Mouse (Mus musculus): ENCODE measurements around the gene Alkbh7. TPM values are rescaled to one million over a fixed set of nuclear protein-coding genes. Genes with fewer than 3 reads are reported as not detected.

Alkbh7 gene
- 45.7 and 47.9 TPM in 2 replicates for polyA plus RNA-seq (2015; fragmentation: Nextera tagmentation; extraction: Ambion mirVana)

DNA sequence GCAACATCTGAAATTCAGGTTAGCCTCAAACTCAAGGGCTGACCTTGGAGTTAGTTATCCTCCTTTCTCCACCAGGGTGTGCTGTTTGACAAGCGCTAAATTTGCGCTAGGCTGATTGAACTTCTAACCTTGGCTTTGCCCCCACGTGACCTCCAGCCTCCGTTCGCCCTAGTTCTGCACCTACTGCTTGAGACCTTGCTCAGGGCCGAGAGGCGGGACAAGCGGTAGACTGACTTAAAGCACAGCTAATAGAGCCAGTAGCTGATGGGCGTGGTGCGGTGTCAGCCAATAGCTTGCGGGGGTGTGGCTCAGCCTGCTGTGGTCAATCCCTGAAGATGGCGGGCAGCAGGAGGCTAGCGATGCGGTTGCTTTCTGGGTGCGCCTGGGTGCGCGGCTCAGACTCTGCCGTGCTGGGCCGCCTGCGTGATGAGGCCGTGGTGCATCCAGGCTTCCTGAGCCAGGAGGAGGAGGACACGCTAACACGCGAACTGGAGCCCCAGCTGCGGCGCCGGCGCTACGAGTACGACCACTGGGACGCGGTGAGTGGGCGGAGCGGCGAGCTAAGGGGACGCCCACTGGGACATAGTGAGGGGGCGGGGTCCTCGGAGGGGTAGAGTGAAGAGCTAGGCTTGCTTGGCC lies at the start of gene Alkbh7:
Alkbh7 (plus strand) TSS at position 311 of the 639 bp plus-strand sequence.

DNA sequence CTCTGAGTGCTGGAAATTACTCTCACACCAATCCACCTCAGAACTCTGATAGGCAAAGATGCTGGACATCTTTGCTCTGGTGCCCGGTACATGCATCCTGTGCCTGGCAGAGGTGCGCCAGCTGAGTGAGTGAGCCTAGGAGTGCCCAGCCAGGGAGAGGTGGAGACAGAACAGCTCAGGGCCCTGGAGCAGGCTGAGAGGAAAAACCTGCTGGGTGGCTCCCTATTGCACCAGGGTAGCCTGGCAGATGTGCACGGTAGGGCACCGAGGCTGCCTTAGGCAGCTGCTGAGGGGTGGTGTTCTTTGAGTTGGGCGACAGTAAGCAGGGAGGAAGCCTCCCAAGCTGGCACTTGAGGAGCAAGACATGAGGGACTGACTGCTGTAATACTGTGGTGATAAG lies 15.1 kb upstream of the Alkbh7 start, which contains the start of gene Acer1:
Acer1 (minus strand) TSS at position 114 of the 400 bp plus-strand sequence.

DNA sequence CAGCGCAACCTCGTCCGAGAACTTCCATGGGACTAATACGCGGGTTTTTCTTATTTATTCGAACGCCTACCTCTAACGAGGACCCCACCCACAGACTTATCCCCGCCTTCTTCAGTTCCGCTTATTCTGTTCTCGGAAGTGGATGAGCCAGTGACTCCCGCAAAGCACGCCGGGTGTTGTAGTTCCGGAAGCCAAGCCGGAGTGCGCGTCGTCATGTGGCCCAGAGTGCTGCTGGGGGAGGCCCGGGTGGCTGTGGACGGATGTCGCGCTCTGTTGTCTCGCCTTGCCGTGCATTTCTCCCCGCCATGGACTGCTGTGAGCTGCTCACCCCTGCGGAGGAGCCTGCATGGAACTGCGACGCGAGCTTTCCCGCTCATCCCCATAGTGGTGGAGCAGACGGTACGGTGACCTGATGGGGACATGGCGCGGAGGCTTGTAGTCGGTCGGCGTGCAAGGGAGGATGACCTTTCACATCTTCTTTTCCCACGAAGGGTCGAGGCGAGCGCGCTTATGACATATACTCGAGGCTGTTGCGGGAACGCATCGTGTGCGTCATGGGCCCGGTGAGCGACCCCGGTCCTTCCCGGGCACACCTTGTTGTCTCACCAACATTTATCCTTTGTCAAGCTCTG lies 6.9 kb upstream of the Alkbh7 start, which contains the start of gene Clpp:
Clpp (plus strand) TSS at position 191 of the 632 bp plus-strand sequence.

DNA sequence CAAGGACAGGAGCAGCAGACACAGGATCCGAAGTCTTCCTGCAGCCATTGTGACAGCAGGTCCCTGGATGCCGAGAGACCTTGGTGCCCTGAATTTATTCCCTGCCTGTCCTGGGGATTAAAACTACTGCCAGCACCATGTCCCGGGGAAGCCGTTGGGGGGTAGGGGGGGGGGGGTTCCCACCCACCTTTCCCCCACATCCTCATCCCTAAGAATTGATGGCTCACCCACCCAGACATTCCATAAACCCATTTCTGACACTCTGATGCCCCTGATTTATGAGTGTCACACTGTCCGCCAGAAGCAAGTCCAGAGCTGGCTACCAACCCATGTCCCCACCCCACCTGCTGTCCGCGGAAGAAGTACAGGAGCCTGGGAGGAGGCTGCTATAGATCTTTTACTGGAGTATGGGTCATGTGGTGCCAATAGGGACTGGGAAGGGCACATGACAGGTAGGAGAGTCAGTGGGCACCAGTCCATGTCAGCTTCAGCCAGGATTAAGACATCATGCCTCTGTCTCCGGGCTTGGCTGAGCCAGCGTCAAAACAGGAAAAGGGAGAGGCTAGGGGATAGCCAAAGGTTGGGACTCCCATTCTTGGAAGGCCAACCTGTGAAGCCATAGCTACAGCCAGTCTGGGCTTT lies 3.0 kb downstream of the Alkbh7 start, which contains the start of gene Pspn:
Pspn (minus strand) TSS at position 51 of the 642 bp plus-strand sequence.

DNA sequence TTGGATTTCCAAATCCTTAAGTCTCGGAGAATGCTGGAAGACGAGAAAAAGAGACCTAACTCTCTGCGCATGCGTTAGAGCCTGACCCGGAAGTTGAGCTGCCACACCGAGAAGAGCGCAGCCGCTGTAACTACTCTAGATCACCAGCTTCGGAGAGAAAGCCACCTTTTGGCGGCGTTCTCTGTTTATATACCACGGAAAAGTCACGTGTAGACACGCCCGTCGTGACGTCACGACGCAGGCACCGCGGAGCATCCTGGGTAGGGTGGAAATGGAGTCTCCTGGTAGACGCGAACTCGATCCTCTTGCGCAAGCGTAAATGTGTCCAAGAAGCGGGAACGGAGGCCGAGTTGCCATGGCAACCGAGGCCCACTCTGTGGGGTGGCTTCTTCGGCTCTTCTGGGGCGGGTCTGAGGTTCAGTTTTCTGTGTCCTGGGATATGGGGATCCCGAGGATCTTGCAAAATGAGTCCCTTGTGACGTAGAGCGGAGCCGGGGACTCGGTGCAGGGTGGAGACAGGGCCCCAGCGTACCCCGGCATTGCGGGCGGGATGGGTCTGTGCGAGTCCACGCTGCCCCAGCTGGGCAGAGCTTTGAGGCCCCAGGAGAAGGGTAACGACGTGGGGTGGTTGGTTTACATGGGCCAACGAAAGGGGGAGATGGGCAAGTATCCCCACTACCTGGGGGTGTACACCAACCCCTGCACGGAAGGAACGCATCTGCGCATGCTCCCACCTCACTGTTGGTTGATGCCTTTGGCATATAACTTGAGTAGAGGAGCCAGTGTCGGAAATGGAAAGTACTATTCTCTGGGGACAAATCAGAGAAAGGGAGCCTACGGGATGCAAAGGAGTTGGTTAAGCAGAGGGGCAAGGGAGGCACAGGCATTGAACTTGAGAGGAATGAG lies 14.3 kb downstream of the Alkbh7 start, which contains the start of the genes Gtf2f1 and Gm17949:
Gtf2f1 (minus strand) TSS at position 53 of the 906 bp plus-strand sequence.
Gm17949 (plus strand) TSS at position 234 of the 906 bp plus-strand sequence.

DNA sequence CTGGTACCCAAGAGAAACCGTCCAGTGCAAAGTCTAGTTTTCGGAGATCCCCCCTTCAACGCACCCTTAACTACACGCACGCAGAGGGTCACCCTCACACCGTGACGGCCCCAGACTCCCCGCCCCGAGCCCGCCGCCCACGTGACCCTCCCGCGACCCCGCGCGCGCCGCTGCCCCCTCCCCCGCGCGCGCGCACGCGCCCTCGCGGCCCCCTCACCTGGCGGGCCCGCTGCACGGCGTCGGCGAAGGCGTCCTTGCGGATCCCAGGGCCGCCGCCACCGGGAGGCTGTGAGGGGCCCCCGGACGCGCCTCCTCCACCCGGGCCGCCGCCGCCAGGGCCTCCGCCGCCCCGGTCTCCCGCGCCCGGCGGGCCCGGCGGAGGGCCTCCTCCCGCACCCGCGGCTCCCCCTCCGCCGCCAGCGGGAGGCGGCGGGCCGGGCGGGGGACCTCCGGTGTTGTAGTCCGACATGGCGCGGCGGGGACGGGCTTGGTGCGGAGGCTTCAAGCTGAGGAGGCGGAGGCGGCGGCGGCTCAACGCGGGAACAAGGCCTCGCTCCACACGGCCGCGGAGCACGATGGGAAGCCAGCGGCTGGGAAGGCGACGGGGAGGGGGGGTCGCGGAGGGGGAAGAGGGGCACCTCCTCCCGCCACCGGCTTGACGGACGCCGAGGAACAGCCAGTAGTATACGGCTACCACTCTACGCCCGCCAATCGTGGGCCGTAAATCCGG lies 34.0 kb downstream of the Alkbh7 start, which contains the start of gene Khsrp:
Khsrp (minus strand) TSS at position 592 of the 730 bp plus-strand sequence.

DNA sequence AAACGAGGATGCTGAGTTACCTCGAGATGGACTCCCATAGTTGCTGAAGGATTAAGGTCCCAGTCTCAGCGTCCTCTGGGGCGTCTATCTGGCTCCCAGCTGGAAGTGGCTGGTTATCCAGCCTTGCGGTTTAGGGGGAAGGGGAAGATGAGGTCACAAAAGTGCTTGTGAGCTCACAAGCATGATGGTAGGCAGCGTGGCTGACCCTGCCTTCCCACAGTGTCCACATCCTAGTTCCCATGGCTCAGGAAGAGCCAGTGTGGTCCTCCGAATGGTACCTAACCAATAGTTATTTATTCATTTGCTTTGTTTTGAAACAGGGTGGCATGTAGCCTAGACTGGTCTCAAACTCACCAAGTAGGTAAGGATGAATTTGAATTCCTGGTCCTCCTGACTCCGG lies 44.4 kb downstream of the Alkbh7 start, which contains the start of gene Slc25a41:
Slc25a41 (minus strand) TSS at position 101 of the 400 bp plus-strand sequence.

Other genes with a start within 250 kb of the Alkbh7 start
- gene Nrtn, start 239.8 kb upstream of the Alkbh7 start, polyA plus RNA-seq (2015; fragmentation: Nextera tagmentation; extraction: Ambion mirVana) = 2.5 and 6.9 TPM in 2 replicates
- gene Dus3l, start 232.6 kb upstream of the Alkbh7 start, polyA plus RNA-seq (2015; fragmentation: Nextera tagmentation; extraction: Ambion mirVana) = 19.2 and 19.3 TPM in 2 replicates
- 0.10 and 0.36 TPM in 2 replicates for gene Prr22, start 227.1 kb upstream of the Alkbh7 start, polyA plus RNA-seq (2015; fragmentation: Nextera tagmentation; extraction: Ambion mirVana)
- gene Rfx2, start 166.3 kb upstream of the Alkbh7 start, polyA plus RNA-seq (2015; fragmentation: Nextera tagmentation; extraction: Ambion mirVana) = 2.9 and 3.1 TPM in 2 replicates
- not detected in 2 replicates for gene Acsbg2, start 122.9 kb upstream of the Alkbh7 start, polyA plus RNA-seq (2015; fragmentation: Nextera tagmentation; extraction: Ambion mirVana)
- gene 1700061G19Rik, start 121.9 kb upstream of the Alkbh7 start, polyA plus RNA-seq (2015; fragmentation: Nextera tagmentation; extraction: Ambion mirVana) = 0.06 and 0.13 TPM in 2 replicates
- 9.3 and 10.1 TPM in 2 replicates for gene Mllt1, start 61.9 kb upstream of the Alkbh7 start, polyA plus RNA-seq (2015; fragmentation: Nextera tagmentation; extraction: Ambion mirVana)
- gene Acer1, start 15.2 kb upstream of the Alkbh7 start, polyA plus RNA-seq (2015; fragmentation: Nextera tagmentation; extraction: Ambion mirVana) = 1.7 TPM in 1 of 2 replicates, not detected in the other
- gene Clpp, start 7.0 kb upstream of the Alkbh7 start, polyA plus RNA-seq (2015; fragmentation: Nextera tagmentation; extraction: Ambion mirVana) = 83.9 and 87.2 TPM in 2 replicates
- gene Pspn, start 2.7 kb downstream of the Alkbh7 start, polyA plus RNA-seq (2015; fragmentation: Nextera tagmentation; extraction: Ambion mirVana) = 0.41 and 0.46 TPM in 2 replicates
- 28.6 and 38.6 TPM in 2 replicates for gene Gtf2f1, start 13.9 kb downstream of the Alkbh7 start, polyA plus RNA-seq (2015; fragmentation: Nextera tagmentation; extraction: Ambion mirVana)
- 0.28 and 0.33 TPM in 2 replicates for gene Gm17949, start 14.1 kb downstream of the Alkbh7 start, polyA plus RNA-seq (2015; fragmentation: Nextera tagmentation; extraction: Ambion mirVana)
- 13.9 and 15.7 TPM in 2 replicates for gene Khsrp, start 34.2 kb downstream of the Alkbh7 start, polyA plus RNA-seq (2015; fragmentation: Nextera tagmentation; extraction: Ambion mirVana)
- gene Slc25a41, start 44.3 kb downstream of the Alkbh7 start, polyA plus RNA-seq (2015; fragmentation: Nextera tagmentation; extraction: Ambion mirVana) = not detected in 2 replicates
- gene Crb3, start 61.8 kb downstream of the Alkbh7 start, polyA plus RNA-seq (2015; fragmentation: Nextera tagmentation; extraction: Ambion mirVana) = 0.68 and 1.1 TPM in 2 replicates
- gene Slc25a23, start 62.5 kb downstream of the Alkbh7 start, polyA plus RNA-seq (2015; fragmentation: Nextera tagmentation; extraction: Ambion mirVana) = 4.2 and 5.2 TPM in 2 replicates
- gene Dennd1c, start 81.2 kb downstream of the Alkbh7 start, polyA plus RNA-seq (2015; fragmentation: Nextera tagmentation; extraction: Ambion mirVana) = 0.86 and 2.1 TPM in 2 replicates
- gene Tubb4a, start 90.4 kb downstream of the Alkbh7 start, polyA plus RNA-seq (2015; fragmentation: Nextera tagmentation; extraction: Ambion mirVana) = 2.0 and 3.6 TPM in 2 replicates
- 1.1 and 1.5 TPM in 2 replicates for gene Tnfsf9, start 108.0 kb downstream of the Alkbh7 start, polyA plus RNA-seq (2015; fragmentation: Nextera tagmentation; extraction: Ambion mirVana)
- not detected in 2 replicates for gene Cd70, start 152.4 kb downstream of the Alkbh7 start, polyA plus RNA-seq (2015; fragmentation: Nextera tagmentation; extraction: Ambion mirVana)
- gene Tnfsf14, start 196.8 kb downstream of the Alkbh7 start, polyA plus RNA-seq (2015; fragmentation: Nextera tagmentation; extraction: Ambion mirVana) = 0.13 TPM in 1 of 2 replicates, not detected in the other
- gene C3, start 230.8 kb downstream of the Alkbh7 start, polyA plus RNA-seq (2015; fragmentation: Nextera tagmentation; extraction: Ambion mirVana) = 4.3 and 53.1 TPM in 2 replicates